Mouse (Mus musculus): Measurements from ENCODE around the gene Stat5a. TPM values are rescaled to one million over a fixed set of nuclear protein-coding genes. Genes with fewer than 3 reads are reported as not detected.

The Stat5a gene
- total and polyA plus RNA-seq, 3 experiments = 17.5 to 23.6 (median 23.0) TPM

- dilution Hi-C loops (cut with MboI; ENCODE audit: extremely low pct_ligation_motif_present, extremely low pct_unique_long_range_greater_than_20kb, low sequenced_read_pairs) = no loop called here
- peaks cover 31 to 79% of the 10 kb centered on the region in 2 experiments for H3K36me3 ChIP-seq (replicated peaks in 1 of 2; ENCODE audit: control insufficient read depth in 1 of 2, insufficient read depth in 1 of 2, low read length in 1 of 2)
- H3K79me2 ChIP-seq (replicated peaks; ENCODE audit: control insufficient read depth, extremely low read depth, insufficient read depth, poor library complexity, severe bottlenecking) = peaks cover 5% of the 10 kb centered on the region
- H3K27ac ChIP-seq (ENCODE audit: insufficient read depth, low read depth) = no peak overlapping the region
- peaks cover 14 to 38% of the 10 kb centered on the region in 2 experiments for H3K4me1 ChIP-seq (ENCODE audit: control insufficient read depth in 1 of 2, insufficient read depth in 2 of 2)
- TF ChIP-seq ZNF384 (IDR thresholded peaks at IDR 0.05; ENCODE audit: low read depth, low read length) (peak; percentile 12; the same call in 1 of the 2 replicates), ETS1 (conservative IDR thresholded peaks at IDR 0.05; ENCODE audit: low read depth, low read length) (no peak), MAFK (IDR thresholded peaks at IDR 0.05; ENCODE audit: insufficient replicate concordance, low read length) (no peak)
- H3K9me3 ChIP-seq (replicated peaks; ENCODE audit: low read length) = peaks cover 6% of the 10 kb centered on the region
- no peaks in the 10 kb centered on the region for H3K27me3 ChIP-seq (replicated peaks)
- no peak overlapping the region for H3K4me3 ChIP-seq (replicated peaks in 1 of 3; ENCODE audit: low read depth in 2 of 3, low read length in 2 of 3, poor library complexity in 1 of 3)
- H3K9ac ChIP-seq (ENCODE audit: insufficient read depth, low read depth) = no peak overlapping the region
- in situ Hi-C loops (cut with MboI; ENCODE audit: low pct_ligation_motif_present, low pct_unique_long_range_greater_than_20kb, low sequenced_read_pairs) = no loop called here
- no peak overlapping the region for H3K4me2 ChIP-seq (ENCODE audit: insufficient read depth, low read depth, poor library complexity, severe bottlenecking)
- no peak for DNase-seq (ENCODE audit: extremely low read depth)
These were observed 58.9 kb downstream of the Stat5a start for GRCm38 (mm10) chr11:100918007-100918406.

- Histone ChIP-seq H3K4me1 (ENCODE audit: control insufficient read depth in 1 of 2, insufficient read depth in 2 of 2) (peaks cover 11 to 37% of the 10 kb centered on the region in 2 experiments), H3K9ac (ENCODE audit: insufficient read depth, low read depth) (no peak overlapping the region), H3K4me2 (ENCODE audit: insufficient read depth, low read depth, poor library complexity, severe bottlenecking) (peak overlapping the region; percentile 42), H3K27ac (ENCODE audit: insufficient read depth, low read depth) (no peak overlapping the region), H3K27me3 (replicated peaks) (no peaks in the 10 kb centered on the region), H3K9me3 (replicated peaks; ENCODE audit: low read length) (no peaks in the 10 kb centered on the region), H3K4me3 (replicated peaks in 1 of 3; ENCODE audit: low read depth in 2 of 3, low read length in 2 of 3, poor library complexity in 1 of 3) (no peak overlapping the region), H3K36me3 (replicated peaks in 1 of 2; ENCODE audit: control insufficient read depth in 1 of 2, insufficient read depth in 1 of 2, low read length in 1 of 2) (peaks cover 29 to 77% of the 10 kb centered on the region in 2 experiments), H3K79me2 (replicated peaks; ENCODE audit: control insufficient read depth, extremely low read depth, insufficient read depth, poor library complexity, severe bottlenecking) (peaks cover 17% of the 10 kb centered on the region)
- dilution Hi-C loops (cut with MboI; ENCODE audit: extremely low pct_ligation_motif_present, extremely low pct_unique_long_range_greater_than_20kb, low sequenced_read_pairs) (no loop called here), in situ Hi-C loops (cut with MboI; ENCODE audit: low pct_ligation_motif_present, low pct_unique_long_range_greater_than_20kb, low sequenced_read_pairs) (no loop called here)
- peak; percentile 41 for DNase-seq (ENCODE audit: extremely low read depth)
- TF ChIP-seq USF1 (IDR thresholded peaks at IDR 0.05; ENCODE audit: low read depth, low read length) = no peak
- TF ChIP-seq JUND (conservative IDR thresholded peaks at IDR 0.05; ENCODE audit: low read depth, low read length) = peak; percentile 82
- TF ChIP-seq IRF4 (IDR thresholded peaks at IDR 0.05; ENCODE audit: low read depth, low read length) = peak; percentile 87
- TF ChIP-seq RCOR1 (conservative IDR thresholded peaks at IDR 0.05; ENCODE audit: low read depth, low read length) = no peak
- peak; percentile 4; the same call in 1 of the 2 replicates for TF ChIP-seq MAX (IDR thresholded peaks at IDR 0.05; ENCODE audit: low read length)
- no peak for TF ChIP-seq NRF1 (IDR thresholded peaks at IDR 0.05; ENCODE audit: low read depth, low read length)
- peak; percentile 50; the same call in 1 of the 2 replicates for TF ChIP-seq BHLHE40 (IDR thresholded peaks at IDR 0.05; ENCODE audit: low read depth, low read length)
- no peak for TF ChIP-seq ETS1 (conservative IDR thresholded peaks at IDR 0.05; ENCODE audit: low read depth, low read length)
- TF ChIP-seq MAZ (IDR thresholded peaks at IDR 0.05; ENCODE audit: low read depth, low read length) = no peak
- peak; percentile 2; the same call in 1 of the 2 replicates for TF ChIP-seq TCF12 (IDR thresholded peaks at IDR 0.05; ENCODE audit: low read depth, low read length)
- TF ChIP-seq MYC (IDR thresholded peaks at IDR 0.05; ENCODE audit: low read depth, low read length) = no peak
- TF ChIP-seq POLR2AphosphoS2 (IDR thresholded peaks at IDR 0.05; ENCODE audit: low read depth, low read length) = no peak
- TF ChIP-seq SIN3A (IDR thresholded peaks at IDR 0.05; ENCODE audit: low read length) = no peak
- no peak for TF ChIP-seq MAFK (IDR thresholded peaks at IDR 0.05; ENCODE audit: insufficient replicate concordance, low read length)
- TF ChIP-seq EP300 (IDR thresholded peaks at IDR 0.05; ENCODE audit: low read length) = peak; percentile 54; the same call in 1 of the 2 replicates
- TF ChIP-seq CHD1 (IDR thresholded peaks at IDR 0.05; ENCODE audit: low read depth, low read length) = no peak; the same call in 1 of the 2 replicates
- TF ChIP-seq KAT2A (IDR thresholded peaks at IDR 0.05; ENCODE audit: insufficient replicate concordance, low read length) = no peak
- TF ChIP-seq ELF1 (IDR thresholded peaks at IDR 0.05; ENCODE audit: low read depth, low read length) = no peak
- TF ChIP-seq MXI1 (IDR thresholded peaks at IDR 0.05; ENCODE audit: low read depth, low read length) = no peak
- TF ChIP-seq PAX5 (IDR thresholded peaks at IDR 0.05; ENCODE audit: low read length) = no peak
These were observed 61.9 kb downstream of the Stat5a start for GRCm38 (mm10) chr11:100920887-100921624.
